Mouse (Mus musculus): ENCODE measurements around the gene Arhgap19. TPM values are rescaled to one million over a fixed set of nuclear protein-coding genes. Genes with fewer than 3 reads are reported as not detected.
A peak's percentile ranks its signal among the peaks of the same experiment; 100 is the strongest.

The Arhgap19 gene
- polyA plus RNA-seq, 2 experiments: 21.8 to 29.5 TPM

GRCm38 (mm10) chr19:41831101-41831570 lies 29.3 kb upstream of the Arhgap19 start:
- H3K27ac ChIP-seq: peak overlapping the region; percentile 68
- peaks cover 37 to 41% of the 10 kb centered on the region in 2 experiments for H3K4me1 ChIP-seq (replicated peaks; ENCODE audit: control insufficient read depth in 2 of 2, insufficient read depth in 2 of 2, low read length in 1 of 2)
- peak overlapping the region; percentile 81 to 94 for H3K4me3 ChIP-seq (ENCODE audit: insufficient read depth in 1 of 2, low read depth in 2 of 2, low read length in 2 of 2)
- H3K27me3 ChIP-seq (ENCODE audit: control insufficient read depth, insufficient read depth, low read length): no peaks in the 10 kb centered on the region
- H3K36me3 ChIP-seq (replicated peaks; ENCODE audit: control insufficient read depth, insufficient read depth, low read depth): no peaks in the 10 kb centered on the region
- H3K9me3 ChIP-seq (ENCODE audit: control insufficient read depth, low read length): no peaks in the 10 kb centered on the region
- DNase-seq (ENCODE audit: low read depth in 3 of 3, low spot score in 3 of 3) (no peak), ATAC-seq (ENCODE audit: insufficient read depth) (no peak)
- H3K9ac ChIP-seq (replicated peaks): peak overlapping the region; percentile 88
- TF ChIP-seq EP300 (IDR thresholded peaks at IDR 0.05; ENCODE audit: low read depth) (no peak), CTCF (IDR thresholded peaks at IDR 0.05; ENCODE audit: low read depth) (no peak)
- H3K4me2 ChIP-seq (ENCODE audit: low read depth): peak overlapping the region; percentile 99
- WGBS (ENCODE audit: insufficient replicate concordance): under 1% methylated on average over 19 of the region's 19 CpGs

GRCm38 (mm10) chr19:41830106-41831031 lies 28.5 kb upstream of the Arhgap19 start:
- under 1% methylated on average over 111 of the region's 112 CpGs for WGBS (ENCODE audit: insufficient replicate concordance)
- ATAC-seq (ENCODE audit: insufficient read depth) (peak; percentile 63), DNase-seq (ENCODE audit: low read depth in 3 of 3, low spot score in 3 of 3) (no peak)
- H3K27me3 ChIP-seq (ENCODE audit: control insufficient read depth, insufficient read depth, low read length): no peaks in the 10 kb centered on the region
- peaks cover 29 to 34% of the 10 kb centered on the region in 2 experiments for H3K4me1 ChIP-seq (replicated peaks; ENCODE audit: control insufficient read depth in 2 of 2, insufficient read depth in 2 of 2, low read length in 1 of 2)
- H3K9ac ChIP-seq (replicated peaks): peak overlapping the region; percentile 88
- H3K27ac ChIP-seq: peak overlapping the region; percentile 68
- H3K36me3 ChIP-seq (replicated peaks; ENCODE audit: control insufficient read depth, insufficient read depth, low read depth): no peaks in the 10 kb centered on the region
- peak; percentile 54 for TF ChIP-seq CTCF (IDR thresholded peaks at IDR 0.05; ENCODE audit: low read depth)
- no peak for TF ChIP-seq EP300 (IDR thresholded peaks at IDR 0.05; ENCODE audit: low read depth)
- no peaks in the 10 kb centered on the region for H3K9me3 ChIP-seq (ENCODE audit: control insufficient read depth, low read length)
- H3K4me2 ChIP-seq (ENCODE audit: low read depth): peak overlapping the region; percentile 99
- H3K4me3 ChIP-seq (ENCODE audit: insufficient read depth in 1 of 2, low read depth in 2 of 2, low read length in 2 of 2): peak overlapping the region; percentile 81 to 94

- Histone ChIP-seq H3K9me3 (ENCODE audit: control insufficient read depth, low read length) (no peaks in the 10 kb centered on the region), H3K9ac (replicated peaks) (peak within 1 kb of the TSS; percentile 88), H3K36me3 (replicated peaks; ENCODE audit: control insufficient read depth, insufficient read depth, low read depth) (no peaks in the 10 kb centered on the region), H3K27me3 (ENCODE audit: control insufficient read depth, insufficient read depth, low read length) (no peaks in the 10 kb centered on the region), H3K4me2 (ENCODE audit: low read depth) (peak within 1 kb of the TSS; percentile 99), H3K4me1 (replicated peaks; ENCODE audit: control insufficient read depth in 2 of 2, insufficient read depth in 2 of 2, low read length in 1 of 2) (peaks cover 24 to 27% of the 10 kb centered on the region in 2 experiments), H3K27ac (peak within 1 kb of the TSS; percentile 68), H3K4me3 (ENCODE audit: insufficient read depth in 1 of 2, low read depth in 2 of 2, low read length in 2 of 2) (peak within 1 kb of the TSS; percentile 81 to 94)
- DNase-seq (ENCODE audit: low read depth in 3 of 3, low spot score in 3 of 3) (peak; percentile 71 to 84 (median 73)), ATAC-seq (ENCODE audit: insufficient read depth) (peak; percentile 89)
- WGBS (ENCODE audit: insufficient replicate concordance): 1% methylated on average over 39 of the region's 39 CpGs
- TF ChIP-seq EP300 (IDR thresholded peaks at IDR 0.05; ENCODE audit: low read depth) (peak; percentile 51), CTCF (IDR thresholded peaks at IDR 0.05; ENCODE audit: low read depth) (peak; percentile 32; the same call in 1 of the 2 replicates)
Measured at GRCm38 (mm10) chr19:41829381-41830105, 27.7 kb upstream of the Arhgap19 start, which contains the start of gene Frat1. Gene Frat1, plus strand, starts transcription at chr19:41829970.

- ATAC-seq (ENCODE audit: insufficient read depth): no peak
- peak overlapping the region; percentile 66 for H3K27ac ChIP-seq
- peak overlapping the region; percentile 56 to 94; a peak in 2 of 4 replicates for H3K4me3 ChIP-seq (ENCODE audit: insufficient read depth in 1 of 2, low read depth in 2 of 2, low read length in 2 of 2)
- WGBS (ENCODE audit: insufficient replicate concordance): 64% methylated on average over 3 of the region's 3 CpGs
- no peak for DNase-seq (ENCODE audit: low read depth in 3 of 3, low spot score in 3 of 3)
- peaks cover 24 to 25% of the 10 kb centered on the region in 2 experiments for H3K4me1 ChIP-seq (replicated peaks; ENCODE audit: control insufficient read depth in 2 of 2, insufficient read depth in 2 of 2, low read length in 1 of 2)
- no peaks in the 10 kb centered on the region for H3K27me3 ChIP-seq (ENCODE audit: control insufficient read depth, insufficient read depth, low read length)
- no peak for TF ChIP-seq EP300 (IDR thresholded peaks at IDR 0.05; ENCODE audit: low read depth)
- no peak for TF ChIP-seq CTCF (IDR thresholded peaks at IDR 0.05; ENCODE audit: low read depth)
- peak overlapping the region; percentile 99 for H3K4me2 ChIP-seq (ENCODE audit: low read depth)
- H3K9me3 ChIP-seq (ENCODE audit: control insufficient read depth, low read length): no peaks in the 10 kb centered on the region
- peak overlapping the region; percentile 67 for H3K9ac ChIP-seq (replicated peaks)
- H3K36me3 ChIP-seq (replicated peaks; ENCODE audit: control insufficient read depth, insufficient read depth, low read depth): no peaks in the 10 kb centered on the region
Measured at GRCm38 (mm10) chr19:41828941-41829340, 27.1 kb upstream of the Arhgap19 start.

All from liver, embryonic 14.5 days (tissue).